Mouse (Mus musculus) CH12.LX (cell line): ENCODE data around the gene Plekha4.

Source experiments
- BHLHE40 ChIP-seq: IDR thresholded peaks from 2 replicates; pipeline ENCODE4 v1.6.1; 2011; ENCODE audit warnings: mild to moderate bottlenecking, low read depth, low read length, improper control_type of control experiment
- CHD2 ChIP-seq: IDR thresholded peaks from 2 replicates; pipeline ENCODE4 v1.6.1; 2011; ENCODE audit warnings: low read length, improper control_type of control experiment
- CTCF ChIP-seq, 2 experiments: IDR thresholded peaks in 1 of 2; conservative IDR thresholded peaks in 1 of 2; 2 replicates each; pipeline ENCODE4 v1.5.1; 2011 to 2012; ENCODE audit warnings: low read depth in 2 of 2, low read length in 2 of 2, improper control_type of control experiment in 1 of 2, inconsistent platforms in 1 of 2, mild to moderate bottlenecking in 1 of 2, moderate library complexity in 1 of 2
- E2F4 ChIP-seq: IDR thresholded peaks from 2 replicates; pipeline ENCODE4 v1.6.1; 2011; ENCODE audit warnings: low read depth, low read length, improper control_type of control experiment; ENCODE audit not compliant: insufficient replicate concordance
- EP300 ChIP-seq: IDR thresholded peaks from 2 replicates; pipeline ENCODE4 v1.6.1; 2011; ENCODE audit warnings: low read length, improper control_type of control experiment
- GABPA ChIP-seq: IDR thresholded peaks from 2 replicates; pipeline ENCODE4 v1.6.1; 2012; ENCODE audit warnings: low read depth, low read length, improper control_type of control experiment, inconsistent platforms; ENCODE audit not compliant: insufficient replicate concordance
- IRF4 ChIP-seq: IDR thresholded peaks from 2 replicates; pipeline ENCODE4 v1.6.1; 2014; ENCODE audit warnings: low read depth, mild to moderate bottlenecking, inconsistent platforms, low read length, improper control_type of control experiment
- MAX ChIP-seq: IDR thresholded peaks from 2 replicates; pipeline ENCODE4 v1.6.1; 2011; ENCODE audit warnings: low read length, improper control_type of control experiment
- MYC ChIP-seq: IDR thresholded peaks from 2 replicates; pipeline ENCODE4 v1.6.1; 2011; ENCODE audit warnings: low read depth, mild to moderate bottlenecking, improper control_type of control experiment, low read length
- POLR2A ChIP-seq: IDR thresholded peaks from 2 replicates; pipeline ENCODE4 v1.6.1; 2011; ENCODE audit warnings: low read depth, mild to moderate bottlenecking, improper control_type of control experiment, low read length
- TCF12 ChIP-seq: IDR thresholded peaks from 2 replicates; pipeline ENCODE4 v1.6.1; 2014; ENCODE audit warnings: low read depth, mild to moderate bottlenecking, inconsistent platforms, low read length, improper control_type of control experiment
- USF1 ChIP-seq: IDR thresholded peaks from 2 replicates; pipeline ENCODE4 v1.6.1; 2014; ENCODE audit warnings: low read depth, mild to moderate bottlenecking, inconsistent platforms, low read length, improper control_type of control experiment
- ZKSCAN1 ChIP-seq: IDR thresholded peaks from 2 replicates; pipeline ENCODE4 v1.6.1; 2012; ENCODE audit warnings: low read depth, inconsistent platforms, low read length, improper control_type of control experiment, borderline replicate concordance

DNA sequence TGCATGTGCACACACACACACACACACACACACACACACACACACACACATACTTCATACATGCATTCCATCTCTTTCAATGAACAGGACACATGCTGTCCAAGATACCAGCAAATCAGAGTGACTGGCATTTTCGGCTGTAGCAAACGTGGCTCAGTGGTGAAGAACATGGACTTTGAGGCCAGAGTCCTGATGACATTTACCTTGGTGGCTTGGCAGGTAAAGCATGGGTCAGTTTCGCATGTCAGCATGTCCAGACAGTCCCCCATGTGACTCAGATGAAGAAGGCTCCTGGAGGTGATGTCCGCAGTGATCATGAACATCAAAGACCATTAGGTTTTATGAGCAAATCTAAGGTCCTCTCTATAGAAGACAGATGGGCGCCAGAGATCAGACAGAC is 70.9 kb downstream of the Plekha4 start:
- no peak for TF ChIP-seq MYC
- no peak for TF ChIP-seq USF1
- TF ChIP-seq CTCF (conservative IDR thresholded peaks at IDR 0.05 in 1 of 2, IDR thresholded peaks at IDR 0.05 in 1 of 2; ENCODE audit: low read depth in 2 of 2, low read length in 2 of 2), result no peak
- no peak for TF ChIP-seq POLR2A
- TF ChIP-seq ZKSCAN1, result no peak
- no peak for TF ChIP-seq E2F4
- TF ChIP-seq EP300, result no peak
- no peak for TF ChIP-seq MAX
- no peak for TF ChIP-seq GABPA
- TF ChIP-seq IRF4, result no peak
- no peak for TF ChIP-seq TCF12
- no peak for TF ChIP-seq CHD2
- no peak for TF ChIP-seq BHLHE40
